In the genomic region with DNA sequence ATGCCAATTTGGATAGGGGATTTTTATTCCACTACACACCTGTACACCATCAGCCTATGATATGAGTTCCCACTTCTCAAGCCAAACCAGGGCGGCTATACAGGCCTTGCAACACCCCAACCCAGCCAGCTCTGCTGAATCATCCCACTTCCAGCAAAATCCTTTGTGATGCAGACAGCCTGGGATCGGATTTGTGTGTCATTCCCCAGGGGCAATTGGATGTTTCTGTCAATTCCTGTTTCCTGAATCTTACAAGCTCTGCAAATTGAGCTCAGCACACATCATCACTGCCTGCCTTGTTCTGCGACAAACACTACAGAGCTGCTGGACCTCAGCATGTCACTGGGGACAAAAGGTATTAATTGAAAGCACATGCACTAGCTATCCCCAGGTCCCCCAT, we compare ENCODE assay signal across 23 mouse cellular contexts.
DNase-seq lines count a peak whose midpoint lies in the region; ATAC-seq and TF ChIP-seq lines count a peak whose summit lies in the region.
"Had no signal": no experiment of that assay in that cellular context is flagged by ENCODE, and none has a peak within 500 bp of the region (broad histone marks: within the 10 kb centered on the region; RNA-seq: fewer than 3 reads in every experiment).

No protein-coding gene starts in this region.

- DNase-seq in hindbrain, postnatal 0 days (ENCODE audit: low spot score): peak; percentile 9
- DNase-seq in hindbrain, embryonic 14.5 days (ENCODE audit: low spot score): no peak
- peak; percentile 35 for DNase-seq in Muller cell, postnatal 12 days (ENCODE audit: inconsistent ontology term)
- DNase-seq in brain, embryonic 14.5 days (ENCODE audit: low read depth): peak; percentile 31
- DNase-seq in cerebellum, adult 11-12 months: no peak
- no peak for DNase-seq in right cerebral cortex, postnatal 14 days
- no peak for DNase-seq in spleen, postnatal 4 days (ENCODE audit: low spot score in 2 of 2)
- DNase-seq: adrenal gland, adult 2 months; adrenal gland, postnatal 25 days; cerebellum, adult 11 months; cerebellum, adult 9-10 months; cerebellum, postnatal 25 days; gastrocnemius, postnatal 36 days; heart, adult 11 months; heart, postnatal 14 days had no signal

- no peak overlapping the region for H3K4me2 ChIP-seq in hindbrain, postnatal 0 days (ENCODE audit: low read depth, low read length)
- no peak overlapping the region for H3K4me2 ChIP-seq in hindbrain, embryonic 14.5 days (replicated peaks)
- H3K4me2 ChIP-seq: forebrain, embryonic 15.5 days; heart, embryonic 11.5 days; heart, embryonic 15.5 days; hindbrain, embryonic 13.5 days had no signal

- TF ChIP-seq POLR2A in ES-Bruce4 (IDR thresholded peaks at IDR 0.05; ENCODE audit: insufficient read depth, low read length): no peak
- no peak for TF ChIP-seq POLR2A in brain, embryonic 14.5 days (IDR thresholded peaks at IDR 0.05; ENCODE audit: borderline replicate concordance, extremely low read depth, insufficient read depth, insufficient read length, poor library complexity, severe bottlenecking)

- H3K9me3 ChIP-seq in hindbrain, postnatal 0 days (ENCODE audit: low read length): no peaks in the 10 kb centered on the region
- no peaks in the 10 kb centered on the region for H3K9me3 ChIP-seq in hindbrain, embryonic 14.5 days (ENCODE audit: control insufficient read depth, low read length)
- no peaks in the 10 kb centered on the region for H3K9me3 ChIP-seq in ES-Bruce4 (replicated peaks; ENCODE audit: control insufficient read depth, insufficient read depth, low read length, poor library complexity, severe bottlenecking)
- H3K9me3 ChIP-seq: embryonic facial prominence, embryonic 10.5 days; forebrain, embryonic 15.5 days; heart, embryonic 15.5 days; hindbrain, embryonic 13.5 days had no signal

- H3K4me3 ChIP-seq in hindbrain, postnatal 0 days (ENCODE audit: low read length): no peak overlapping the region
- no peak overlapping the region for H3K4me3 ChIP-seq in hindbrain, embryonic 14.5 days (replicated peaks; ENCODE audit: low read length)
- no peak overlapping the region for H3K4me3 ChIP-seq in ES-Bruce4 (ENCODE audit: low read depth, low read length)
- H3K4me3 ChIP-seq: embryonic facial prominence, embryonic 10.5 days; forebrain, embryonic 15.5 days; heart, embryonic 15.5 days; hindbrain, embryonic 13.5 days had no signal

- WGBS in hindbrain, postnatal 0 days: 52% methylated on average over 3 of the region's 3 CpGs
- 40% methylated on average over 3 of the region's 3 CpGs for WGBS in hindbrain, embryonic 14.5 days

- no peak overlapping the region for H3K27ac ChIP-seq in hindbrain, postnatal 0 days
- no peak overlapping the region for H3K27ac ChIP-seq in hindbrain, embryonic 14.5 days
- H3K27ac ChIP-seq in ES-Bruce4 (ENCODE audit: insufficient read depth, low read length): no peak overlapping the region
- H3K27ac ChIP-seq: embryonic facial prominence, embryonic 10.5 days; forebrain, embryonic 15.5 days; heart, embryonic 15.5 days; hindbrain, embryonic 13.5 days had no signal

- 0 out of 2 replicates have a peak, but pooled peaks have one; percentile 56 for TF ChIP-seq EP300 in ES-Bruce4 (IDR thresholded peaks at IDR 0.05; ENCODE audit: insufficient read depth, low read depth, low read length)

- TF ChIP-seq CTCF in hindbrain, postnatal 0 days (IDR thresholded peaks at IDR 0.05; ENCODE audit: low read depth): no peak
- no peak for TF ChIP-seq CTCF in ES-Bruce4 (IDR thresholded peaks at IDR 0.05; ENCODE audit: low read depth, low read length)
- TF ChIP-seq CTCF in brain, embryonic 14.5 days (IDR thresholded peaks at IDR 0.05; ENCODE audit: borderline replicate concordance, extremely low read depth, insufficient read depth, insufficient read length): no peak

- no peak overlapping the region for H3K9ac ChIP-seq in hindbrain, postnatal 0 days (replicated peaks; ENCODE audit: low read length)
- H3K9ac ChIP-seq in hindbrain, embryonic 14.5 days: no peak overlapping the region
- no peak overlapping the region for H3K9ac ChIP-seq in ES-Bruce4 (ENCODE audit: low read depth, poor library complexity, severe bottlenecking)
- H3K9ac ChIP-seq: forebrain, embryonic 15.5 days; heart, embryonic 15.5 days; hindbrain, embryonic 13.5 days had no signal

- no peaks in the 10 kb centered on the region for H3K27me3 ChIP-seq in hindbrain, postnatal 0 days (ENCODE audit: insufficient read depth, low read length)
- H3K27me3 ChIP-seq in hindbrain, embryonic 14.5 days (ENCODE audit: control insufficient read depth, insufficient read depth, low read length): no peaks in the 10 kb centered on the region
- H3K27me3 ChIP-seq in ES-Bruce4 (ENCODE audit: control insufficient read depth, insufficient read depth, low read length, poor library complexity, severe bottlenecking): no peaks in the 10 kb centered on the region
- H3K27me3 ChIP-seq: forebrain, embryonic 15.5 days; heart, embryonic 15.5 days; hindbrain, embryonic 13.5 days had no signal

- H3K4me1 ChIP-seq in hindbrain, postnatal 0 days (ENCODE audit: insufficient read depth, low read length): no peaks in the 10 kb centered on the region
- no peaks in the 10 kb centered on the region; the same call in 1 of the 2 replicates for H3K4me1 ChIP-seq in hindbrain, embryonic 14.5 days (replicated peaks; ENCODE audit: control insufficient read depth, insufficient read depth, low read length)
- no peaks in the 10 kb centered on the region for H3K4me1 ChIP-seq in ES-Bruce4 (ENCODE audit: control insufficient read depth, insufficient read depth, low read length)
- H3K4me1 ChIP-seq: heart, embryonic 15.5 days had no signal

- no peaks in the 10 kb centered on the region for H3K36me3 ChIP-seq in hindbrain, postnatal 0 days (ENCODE audit: insufficient read depth, low read length)
- no peaks in the 10 kb centered on the region for H3K36me3 ChIP-seq in hindbrain, embryonic 14.5 days (replicated peaks; ENCODE audit: control insufficient read depth, insufficient read depth)
- H3K36me3 ChIP-seq in ES-Bruce4 (ENCODE audit: control insufficient read depth, insufficient read depth, low read length, poor library complexity, severe bottlenecking): no peaks in the 10 kb centered on the region
- H3K36me3 ChIP-seq: embryonic facial prominence, embryonic 10.5 days; forebrain, embryonic 15.5 days; G1E; heart, embryonic 15.5 days; hindbrain, embryonic 13.5 days had no signal

- no peak for ATAC-seq in hindbrain, postnatal 0 days
- no peak for ATAC-seq in hindbrain, embryonic 14.5 days (ENCODE audit: low FRiP score)
- ATAC-seq: forebrain, embryonic 15.5 days; intestine, embryonic 16.5 days had no signal

Comparison
In these comparisons a context has a peak if more than half of its experiments do, and no peak if none do; other contexts are left out.
1. DNase-seq: peak in hindbrain, postnatal 0 days (single experiment), Muller cell, postnatal 12 days (single experiment) and brain, embryonic 14.5 days (single experiment); none in hindbrain, embryonic 14.5 days (single experiment), cerebellum, adult 11-12 months (single experiment), right cerebral cortex, postnatal 14 days (single experiment) and spleen, postnatal 4 days (0 of 2).